Mouse (Mus musculus) C2C12 (cell line): ENCODE data around the gene Nfasc.

ENCODE experiments used
- CEBPB ChIP-seq: IDR thresholded peaks from one replicate; pipeline ENCODE4 v1.6.1; 2011; ENCODE audit warnings: low read depth, mild to moderate bottlenecking, control low read depth, moderate library complexity
- CTCF ChIP-seq: IDR thresholded peaks from one replicate; pipeline ENCODE4 v1.5.1; 2011; ENCODE audit not compliant: control insufficient read depth, insufficient read depth, insufficient read length
- USF1 ChIP-seq: IDR thresholded peaks from one replicate; pipeline ENCODE4 v1.6.1; 2011; ENCODE audit warnings: low read depth, mild to moderate bottlenecking, control low read depth, moderate library complexity

GRCm38 (mm10) chr1:132515339-132515738 is 226.3 kb downstream of the Nfasc start:
- TF ChIP-seq CTCF (no peak), USF1 (no peak), CEBPB (no peak)
